Mouse (Mus musculus) heart, adult 9 months (tissue): ENCODE results near the gene Cers1.

Source experiments
- DNase-seq, 2 experiments: peaks; one replicate each; pipeline ENCODE4 v3.0.0; 2022; ENCODE audit warnings: low spot score in 2 of 2

Cers1 gene

DNA sequence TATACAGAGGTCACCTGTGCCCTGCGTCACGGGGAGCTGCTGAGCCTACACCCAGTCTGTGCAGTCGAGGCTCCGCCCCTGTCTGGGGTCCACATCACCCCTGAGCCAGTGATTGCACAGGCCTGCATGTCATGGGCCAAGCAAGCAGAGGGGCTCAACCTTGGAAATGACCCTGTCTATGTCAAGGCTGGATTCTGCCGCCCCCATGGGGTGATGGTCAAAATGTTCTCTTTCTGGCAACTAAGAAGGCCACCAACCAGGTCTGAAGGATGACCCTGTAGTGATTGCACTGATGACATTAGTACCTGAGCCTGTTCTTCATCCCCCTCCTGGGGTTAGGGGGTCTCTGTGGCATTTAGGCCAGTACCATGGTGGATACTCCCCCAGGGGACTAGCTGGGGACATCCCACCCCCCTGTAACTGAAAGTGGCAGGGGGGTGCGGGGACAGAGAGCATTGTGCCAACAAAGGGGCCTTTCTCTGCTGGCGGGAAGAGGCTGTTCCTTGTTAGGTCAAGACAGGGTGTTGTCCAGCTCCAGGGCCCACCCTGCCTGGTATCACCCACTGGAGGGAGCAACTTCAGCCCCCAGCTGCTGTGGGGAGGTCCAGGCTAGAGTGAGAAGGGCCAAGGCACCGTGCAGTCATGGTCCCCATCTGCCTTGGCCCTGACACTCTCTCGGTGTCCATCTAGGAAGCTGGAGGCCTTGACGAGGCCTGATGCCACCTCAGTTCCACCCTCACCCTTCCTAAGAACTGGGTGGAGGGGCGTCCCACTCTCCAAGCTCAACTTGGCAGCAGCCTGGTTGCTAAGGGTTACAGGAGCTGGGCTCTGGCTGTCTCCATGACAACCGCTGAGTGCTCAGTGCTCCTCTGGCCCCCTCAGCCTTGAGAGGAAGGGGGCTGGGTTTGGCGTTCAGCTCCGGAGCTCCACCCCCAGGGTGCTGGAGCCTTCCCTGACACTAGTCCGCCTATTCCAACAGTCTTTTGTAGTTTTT is 1.2 kb downstream of the Cers1 start:
- no peak for DNase-seq

DNA sequence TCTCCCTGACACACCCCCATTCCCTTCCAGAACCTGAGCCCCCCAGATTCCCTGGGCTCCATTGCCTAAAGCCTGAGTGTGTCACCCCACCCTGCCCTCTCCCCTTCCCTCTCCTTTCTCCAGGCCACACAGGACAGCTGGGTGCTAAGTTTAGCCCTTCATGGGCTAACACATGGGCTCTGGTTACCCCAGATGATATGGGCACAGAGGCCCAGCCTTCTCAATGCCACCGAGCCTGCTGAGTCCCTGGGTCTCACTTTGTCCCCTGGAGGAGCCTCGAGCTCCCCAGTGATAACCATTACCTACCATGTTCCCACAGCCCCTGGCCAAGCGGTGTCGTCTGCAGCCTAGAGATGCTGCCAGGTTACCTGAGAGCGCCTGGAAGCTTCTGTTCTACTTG is 2.3 kb downstream of the Cers1 start:
- no peak for DNase-seq

- DNase-seq: no peak
Observed at GRCm38 (mm10) chr8:70323716-70324115, 8.1 kb downstream of the Cers1 start.

- no peak for DNase-seq
Observed at GRCm38 (mm10) chr8:70327512-70327911, 11.9 kb downstream of the Cers1 start.

DNA sequence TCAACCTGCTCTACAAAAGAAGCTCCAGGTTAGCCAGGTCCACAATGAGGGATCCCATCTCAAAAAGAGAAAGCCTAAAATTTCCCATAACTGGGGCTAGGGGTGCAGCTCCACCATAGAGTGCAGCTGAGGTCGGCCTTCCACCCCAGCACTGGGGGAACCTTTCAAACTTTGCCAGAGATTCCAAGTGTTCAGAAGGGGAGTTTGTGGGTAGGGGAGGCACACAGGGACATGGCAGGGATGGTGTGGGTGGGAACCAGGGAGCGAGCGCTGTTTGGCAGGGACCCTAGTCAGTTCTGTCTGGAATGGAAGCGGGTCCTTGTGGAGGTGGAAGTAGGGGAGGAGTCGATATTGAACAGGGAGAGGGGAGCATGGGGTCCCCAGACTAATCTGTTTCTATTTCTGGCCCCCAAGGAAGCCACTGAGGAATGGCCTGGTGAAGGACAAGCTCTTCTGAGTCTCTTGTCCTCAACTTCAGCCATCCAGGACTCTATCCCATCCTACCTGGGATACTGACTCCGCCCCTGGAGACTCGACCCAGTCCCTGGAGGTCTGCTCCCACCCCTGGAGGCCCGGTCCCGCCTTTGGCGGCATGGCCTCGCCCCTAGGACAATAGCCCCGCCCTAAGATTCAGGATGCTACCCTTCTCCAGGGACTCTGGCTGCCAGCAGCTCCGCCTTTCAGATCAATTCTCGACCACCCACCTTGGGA is 13.7 kb downstream of the Cers1 start, which contains the start of gene Gdf1:
Gene Gdf1 (plus strand): TSS at position 694 of the 711 bp plus-strand sequence.
- no peak for DNase-seq

DNA sequence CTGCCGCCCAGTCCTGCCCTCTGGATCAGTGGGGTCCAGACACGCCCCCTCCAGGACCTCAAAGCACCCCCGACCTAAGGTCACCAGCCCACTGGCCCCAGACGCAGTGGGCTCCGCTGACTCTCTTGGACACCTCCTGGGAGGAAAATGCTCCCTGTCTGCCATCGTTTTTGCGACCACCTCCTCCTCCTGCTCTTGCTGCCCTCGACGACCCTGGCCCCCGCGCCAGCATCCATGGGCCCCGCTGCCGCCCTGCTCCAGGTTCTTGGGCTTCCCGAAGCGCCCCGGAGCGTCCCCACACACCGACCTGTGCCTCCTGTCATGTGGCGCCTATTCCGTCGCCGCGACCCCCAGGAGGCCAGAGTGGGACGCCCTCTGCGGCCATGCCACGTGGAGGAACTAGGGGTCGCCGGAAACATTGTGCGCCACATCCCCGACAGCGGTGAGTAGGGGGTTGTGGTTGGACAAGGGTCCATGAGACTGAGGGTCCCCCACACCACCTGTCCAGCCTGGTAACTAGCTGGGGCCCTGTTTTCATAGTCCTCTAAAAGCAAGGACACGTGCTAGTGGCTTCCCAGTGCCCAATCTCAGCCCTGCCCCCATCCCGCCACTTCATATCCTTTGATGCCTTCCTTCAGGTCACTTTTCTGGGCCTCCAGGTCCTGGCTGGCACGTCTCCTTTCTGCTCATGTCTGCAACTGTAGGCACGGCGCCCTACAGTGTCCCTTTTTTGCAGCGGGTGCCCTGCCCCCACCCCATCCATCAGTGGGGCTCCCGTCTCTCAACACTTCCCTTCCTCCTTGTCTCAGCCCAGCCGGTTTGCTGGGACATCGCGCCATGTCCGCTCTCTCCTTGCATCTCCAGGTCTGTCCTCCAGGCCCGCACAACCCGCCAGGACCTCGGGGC is 14.5 kb downstream of the Cers1 start:
- no peak for DNase-seq

DNA sequence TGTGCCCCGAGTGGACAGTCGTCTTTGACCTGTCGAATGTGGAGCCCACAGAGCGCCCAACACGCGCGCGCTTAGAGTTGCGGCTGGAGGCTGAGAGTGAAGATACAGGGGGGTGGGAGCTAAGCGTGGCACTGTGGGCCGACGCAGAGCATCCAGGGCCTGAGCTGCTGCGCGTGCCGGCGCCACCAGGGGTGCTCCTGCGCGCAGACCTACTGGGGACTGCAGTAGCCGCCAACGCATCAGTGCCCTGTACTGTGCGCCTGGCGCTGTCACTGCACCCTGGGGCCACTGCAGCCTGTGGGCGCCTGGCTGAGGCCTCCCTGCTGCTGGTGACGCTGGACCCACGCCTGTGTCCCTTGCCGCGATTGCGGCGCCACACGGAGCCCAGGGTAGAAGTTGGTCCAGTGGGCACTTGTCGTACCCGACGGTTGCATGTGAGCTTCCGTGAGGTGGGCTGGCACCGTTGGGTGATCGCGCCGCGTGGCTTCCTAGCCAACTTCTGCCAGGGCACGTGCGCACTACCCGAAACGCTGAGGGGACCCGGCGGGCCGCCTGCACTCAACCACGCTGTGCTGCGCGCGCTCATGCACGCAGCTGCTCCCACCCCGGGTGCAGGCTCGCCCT is 15.3 kb downstream of the Cers1 start:
- no peak for DNase-seq

- no peak for DNase-seq
Observed at GRCm38 (mm10) chr8:70331526-70331925, 16.0 kb downstream of the Cers1 start.

- peak in 1 of 2 experiments; percentile 42 for DNase-seq
Observed at GRCm38 (mm10) chr8:70332070-70332877, 16.7 kb downstream of the Cers1 start.

GRCm38 (mm10) chr8:70332878-70333202 is 17.3 kb downstream of the Cers1 start:
- no peak for DNase-seq

DNA sequence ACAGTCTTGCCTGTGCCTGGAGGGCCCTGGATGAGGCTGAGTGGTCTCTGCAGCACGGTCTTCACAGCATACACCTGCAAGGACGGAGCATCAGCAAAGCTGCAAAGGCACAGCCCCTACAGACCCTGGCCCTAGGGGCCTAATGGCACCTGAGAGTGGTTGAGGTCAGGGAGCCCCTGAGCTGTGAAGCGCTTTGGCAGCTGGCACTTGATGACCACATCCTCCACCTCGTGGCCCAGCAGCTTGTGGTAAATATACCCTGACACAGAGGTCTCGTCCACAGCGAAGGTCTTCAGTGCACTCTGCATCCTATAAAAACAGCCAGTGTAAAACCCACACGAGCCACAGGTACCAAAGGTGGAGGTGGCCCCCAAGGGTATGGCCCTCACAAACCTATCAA is 23.4 kb downstream of the Cers1 start:
- no peak for DNase-seq

GRCm38 (mm10) chr8:70340659-70341058 is 25.1 kb downstream of the Cers1 start:
- no peak for DNase-seq

GRCm38 (mm10) chr8:70342007-70342406 is 26.4 kb downstream of the Cers1 start:
- DNase-seq: no peak

DNA sequence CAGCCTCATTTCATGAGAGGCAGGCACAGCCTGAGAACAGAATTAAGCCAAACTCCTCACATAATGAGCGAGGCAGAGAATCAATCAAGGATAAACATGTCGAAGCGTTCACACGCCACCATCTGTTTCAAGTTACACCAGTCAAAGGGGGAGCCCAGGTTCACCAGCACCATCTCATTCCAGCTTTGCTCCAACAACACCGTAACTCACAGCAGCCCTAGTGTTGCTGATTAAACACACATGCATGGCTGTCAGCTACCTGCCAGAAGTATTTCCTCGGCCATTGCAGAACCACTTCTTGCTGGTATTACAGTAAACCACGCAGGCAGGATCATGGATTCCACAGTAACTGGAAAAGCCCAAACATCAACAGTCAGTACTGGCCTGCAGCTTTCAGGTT is 27.5 kb downstream of the Cers1 start:
- no peak for DNase-seq

GRCm38 (mm10) chr8:70343696-70344095 is 28.1 kb downstream of the Cers1 start:
- DNase-seq: no peak

- DNase-seq: no peak
Observed at GRCm38 (mm10) chr8:70344279-70344678, 28.7 kb downstream of the Cers1 start.

DNA sequence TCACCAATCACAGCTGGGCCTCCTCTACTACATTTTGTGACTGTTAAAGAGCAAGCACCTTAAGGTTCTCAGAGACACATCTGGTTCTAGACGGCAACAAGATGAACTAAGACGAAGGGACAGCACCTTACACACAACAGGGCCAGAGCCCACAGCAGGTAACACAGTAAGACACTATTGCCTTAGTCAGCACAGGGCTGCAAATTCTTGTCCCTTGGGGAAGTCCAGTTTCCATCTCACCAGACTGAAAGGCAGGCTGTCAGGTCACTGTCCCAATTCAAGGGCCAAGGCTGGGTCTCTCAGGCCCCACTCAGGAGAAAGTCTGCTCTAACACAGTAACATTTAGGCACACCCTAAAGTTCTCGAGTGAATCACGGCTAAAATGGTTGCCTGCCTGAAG is 31.9 kb downstream of the Cers1 start:
- no peak for DNase-seq

GRCm38 (mm10) chr8:70347860-70348420 is 32.4 kb downstream of the Cers1 start:
- no peak for DNase-seq

DNA sequence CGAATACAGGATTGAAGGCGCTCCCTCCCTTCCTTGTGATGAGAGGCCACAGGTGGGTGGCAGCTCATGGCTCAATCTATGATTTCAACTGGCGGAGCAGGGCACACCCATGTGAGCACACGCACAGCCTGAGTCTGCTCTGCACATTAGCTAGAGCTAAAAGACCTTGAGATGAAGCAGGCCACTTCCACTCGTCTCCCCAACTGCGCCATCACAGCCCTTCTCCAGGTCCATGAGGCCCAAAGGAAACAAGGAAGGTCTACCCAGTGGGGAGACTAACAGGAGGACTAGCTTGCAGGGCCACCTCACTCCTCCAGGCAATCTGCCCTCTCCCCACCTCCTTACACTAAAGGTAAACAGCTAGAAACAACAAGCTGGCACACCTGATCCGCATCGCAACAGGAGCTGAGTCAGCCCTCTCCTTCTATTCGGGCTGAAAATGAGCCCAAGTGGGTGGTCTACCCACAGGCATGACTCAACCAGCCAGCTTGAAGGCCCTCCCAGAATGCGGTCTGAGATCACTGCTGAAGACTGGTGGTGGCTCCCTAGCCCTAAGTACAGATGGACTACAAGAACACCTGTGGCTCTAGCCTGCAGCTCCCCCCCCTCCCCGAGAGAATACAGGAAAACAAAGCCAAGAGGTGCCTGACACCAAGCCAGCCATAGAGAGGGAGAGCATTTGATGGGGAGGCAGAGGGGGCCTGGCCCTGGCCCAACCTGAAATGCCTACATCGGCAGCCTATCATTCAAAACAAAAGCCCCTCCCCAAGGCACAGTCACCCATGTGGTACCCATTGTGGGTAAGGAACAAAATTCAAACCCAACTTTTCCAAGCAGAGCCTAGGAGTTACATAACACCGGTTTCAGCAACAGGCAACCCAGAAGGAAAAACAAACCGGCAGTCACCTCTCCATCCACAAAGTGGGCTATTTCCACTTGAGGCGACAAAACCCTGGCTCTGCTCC is 35.7 kb downstream of the Cers1 start:
- no peak for DNase-seq
